Mouse (Mus musculus): ENCODE data around the gene Ppp1r32.

The Ppp1r32 gene

DNA sequence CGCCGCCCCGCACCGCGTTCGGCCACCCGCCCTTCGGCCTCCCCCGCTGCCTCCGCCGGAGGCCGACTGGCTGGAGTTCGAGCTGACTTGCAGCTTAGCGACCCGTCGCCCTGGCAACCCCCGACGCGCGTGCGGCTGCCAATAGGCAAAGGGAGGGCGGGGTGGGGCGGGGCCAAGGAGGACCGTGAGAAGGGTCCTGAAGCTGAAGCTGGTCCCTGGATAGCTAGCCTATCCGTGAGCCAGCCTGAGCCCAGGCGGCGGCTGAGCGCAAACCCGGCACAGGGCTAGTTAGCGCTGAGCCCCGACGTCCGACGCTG, 25.3 kb downstream of the Ppp1r32 start:
- DNase-seq, result peak in 1 of 2 experiments; percentile 2

DNA sequence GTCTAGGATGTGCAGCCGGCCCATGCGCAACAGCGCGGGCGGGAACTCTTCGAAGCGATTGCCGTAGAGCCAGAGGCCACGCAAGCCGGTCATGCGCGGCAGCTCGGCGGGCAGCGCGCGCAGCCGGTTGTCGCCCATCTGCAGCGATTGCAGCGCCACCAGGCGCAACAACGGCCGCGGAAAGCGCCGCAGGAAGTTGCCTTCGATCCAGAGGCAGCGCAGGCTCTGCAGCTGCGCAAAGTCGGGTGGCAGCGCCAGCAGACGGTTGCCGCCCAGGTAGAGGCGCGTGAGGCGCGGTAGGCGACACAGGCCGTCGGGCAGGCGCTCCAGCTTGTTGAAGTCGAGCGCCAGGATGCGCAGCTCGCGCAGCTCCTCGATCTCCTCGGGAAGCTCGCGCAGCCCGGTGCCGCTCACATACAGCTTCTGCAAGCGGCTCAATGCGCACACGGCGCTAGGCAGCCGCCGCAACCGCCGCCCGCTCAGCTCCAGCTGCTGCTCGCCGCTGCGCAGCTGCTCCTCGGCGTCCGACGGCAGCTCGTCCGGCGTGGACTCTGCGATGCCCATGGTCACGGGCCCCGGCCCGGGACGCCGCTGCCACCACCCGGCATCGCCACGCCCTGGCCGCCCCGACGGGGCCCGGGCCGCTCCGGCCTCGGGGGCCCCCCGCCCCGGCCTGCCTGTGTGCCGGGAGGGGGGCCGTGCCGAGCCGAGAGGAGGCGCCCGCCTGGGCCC, 25.8 kb downstream of the Ppp1r32 start, which contains the start of gene Lrrc10b:
Gene Lrrc10b (minus strand): TSS at position 722 of the 732 bp plus-strand sequence.
- DNase-seq, result peak in 1 of 2 experiments; percentile 19

DNA sequence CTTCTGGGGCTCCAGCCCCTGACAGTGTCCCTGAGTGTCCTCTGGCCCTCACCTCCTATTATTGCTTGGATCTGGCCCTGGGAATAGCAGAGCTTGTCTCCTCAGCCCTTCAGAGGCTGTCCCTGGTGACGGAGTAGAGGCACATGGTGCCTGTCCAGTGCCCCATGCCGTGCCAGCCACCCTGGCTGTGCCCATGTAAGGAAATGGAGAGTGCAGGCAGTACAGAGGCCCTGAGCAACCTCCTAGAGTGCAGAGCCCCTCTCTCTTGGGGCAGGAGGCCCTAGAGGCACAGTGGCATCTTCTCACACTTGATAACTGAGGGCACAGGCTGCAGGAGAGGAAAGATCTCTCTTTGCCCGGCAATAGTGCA, 27.3 kb downstream of the Ppp1r32 start:
- DNase-seq, result no peak

DNA sequence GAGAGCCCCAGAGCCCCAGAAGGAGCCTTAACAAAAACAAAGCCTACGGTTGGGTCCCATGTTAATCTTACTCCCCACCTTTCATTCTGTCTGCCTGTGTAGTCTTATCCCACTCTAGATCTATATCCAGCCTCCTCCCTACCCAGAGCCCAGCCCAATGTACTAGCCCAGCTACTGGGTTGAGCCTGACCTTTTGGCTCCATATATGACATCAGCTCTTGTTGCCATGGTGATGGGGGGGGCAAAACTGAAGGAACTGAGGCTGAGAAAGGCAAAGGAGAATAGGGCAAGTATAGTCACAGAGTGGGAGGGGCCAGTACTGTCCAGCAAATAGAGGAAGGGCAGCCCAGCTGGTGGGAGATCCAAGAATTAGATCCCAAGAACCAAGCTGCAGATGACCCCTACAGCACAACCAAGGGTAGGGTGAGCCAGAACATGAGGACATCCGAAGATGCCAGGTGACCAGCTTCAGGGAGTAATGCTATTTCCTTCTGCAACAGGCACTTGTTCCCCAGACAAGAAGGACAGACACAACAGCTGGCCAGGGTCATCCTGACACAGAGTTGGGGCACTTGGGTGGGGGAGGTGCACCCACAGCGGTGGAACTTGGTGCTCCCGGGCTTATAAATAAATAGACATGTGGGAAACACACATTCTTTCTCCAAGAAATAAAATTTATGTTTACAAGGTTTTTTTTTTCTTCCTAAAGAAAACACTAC, 27.9 kb downstream of the Ppp1r32 start:
- DNase-seq, result no peak

DNA sequence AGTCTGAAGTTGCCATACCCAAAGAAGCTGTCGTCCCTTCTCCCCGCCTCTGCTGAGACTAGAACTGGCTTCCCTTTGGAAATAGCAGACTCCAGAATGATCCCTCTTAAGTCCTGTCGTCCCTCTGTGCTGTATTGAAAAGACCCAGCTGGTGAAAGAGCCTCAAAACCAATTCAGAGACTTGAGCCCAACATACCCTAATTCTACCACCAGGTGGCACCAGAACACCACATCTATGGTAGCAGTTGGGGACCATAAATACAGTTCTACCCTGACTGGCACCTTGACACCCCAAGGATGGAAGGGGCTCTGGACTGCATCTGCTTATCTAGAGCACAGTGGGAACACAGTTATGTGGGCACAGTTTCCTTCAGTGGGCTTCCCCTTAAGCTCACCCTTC, 33.0 kb downstream of the Ppp1r32 start:
- peak in 1 of 2 experiments; percentile 56 for DNase-seq

DNA sequence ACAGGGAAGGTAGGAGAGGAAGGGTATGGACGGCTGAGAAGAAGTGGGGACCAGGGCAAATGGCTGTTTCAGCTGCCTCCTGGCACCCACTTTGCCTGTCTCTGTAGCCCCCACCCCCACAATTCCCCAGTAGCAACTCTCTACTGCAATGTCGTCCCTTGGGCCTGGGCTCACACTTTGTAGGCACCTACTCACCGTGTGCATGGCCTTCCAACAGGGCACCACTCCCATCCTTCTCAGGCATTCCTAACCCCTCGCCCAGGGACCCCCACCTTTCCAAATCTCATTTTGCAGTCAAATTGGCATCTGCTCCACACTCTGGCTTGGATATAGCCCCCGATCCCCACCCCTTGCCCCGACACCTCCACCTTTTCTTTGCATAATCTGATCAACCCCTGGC, 33.5 kb downstream of the Ppp1r32 start:
- no peak for DNase-seq

DNA sequence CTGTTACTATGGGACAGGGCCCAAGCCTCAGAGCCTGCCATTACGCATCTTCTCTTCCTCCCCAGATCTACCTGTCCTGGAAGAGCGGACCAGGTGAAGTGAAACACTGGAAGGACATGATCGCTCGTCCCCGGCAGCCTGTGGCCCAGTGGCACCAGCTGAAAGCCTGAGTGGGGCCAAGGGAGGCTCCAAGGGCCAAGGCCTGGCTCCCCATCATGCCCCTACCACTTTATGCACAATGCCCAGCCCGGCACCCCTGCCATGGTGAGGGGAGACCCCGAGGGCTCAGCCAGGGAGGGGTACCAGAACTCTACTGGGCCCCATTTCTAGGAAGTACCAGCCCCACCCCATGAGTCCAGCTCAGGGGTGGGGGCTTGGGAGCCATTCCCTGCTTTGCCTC, 34.5 kb downstream of the Ppp1r32 start:
- DNase-seq, result no peak

DNA sequence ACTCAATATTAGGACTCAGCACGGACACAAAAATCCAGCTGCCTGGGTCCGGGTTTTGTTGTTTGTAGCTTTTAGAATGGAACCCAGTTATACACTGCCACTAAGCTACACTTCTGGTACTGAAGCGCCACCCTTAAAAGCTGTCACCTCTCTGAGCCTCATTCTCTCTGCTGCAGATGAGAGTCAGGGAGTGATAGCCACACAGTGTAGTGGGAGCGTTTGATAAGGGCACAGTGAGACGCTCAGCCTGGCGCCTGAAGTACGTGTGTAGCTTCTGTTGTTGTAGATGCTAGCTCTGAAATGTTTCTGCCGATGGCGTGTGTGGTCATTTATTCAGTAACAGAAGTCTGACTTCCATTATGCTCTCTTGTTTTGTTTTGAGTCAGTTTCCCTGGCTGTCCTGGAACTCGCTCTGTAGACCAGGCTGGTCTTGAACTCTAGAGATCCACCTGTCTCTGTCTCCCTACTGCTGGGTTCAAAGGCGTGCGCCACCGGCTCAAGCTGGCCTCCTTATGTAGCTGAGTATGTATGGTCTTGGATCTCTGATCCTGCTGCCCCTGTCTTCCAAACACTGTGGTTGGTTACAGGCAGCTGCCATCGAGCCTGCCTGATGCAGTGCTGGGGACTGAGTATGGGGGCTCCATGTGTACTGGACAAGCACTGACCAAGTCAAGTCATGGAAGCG, 37.9 kb downstream of the Ppp1r32 start:
- no peak for DNase-seq

DNA sequence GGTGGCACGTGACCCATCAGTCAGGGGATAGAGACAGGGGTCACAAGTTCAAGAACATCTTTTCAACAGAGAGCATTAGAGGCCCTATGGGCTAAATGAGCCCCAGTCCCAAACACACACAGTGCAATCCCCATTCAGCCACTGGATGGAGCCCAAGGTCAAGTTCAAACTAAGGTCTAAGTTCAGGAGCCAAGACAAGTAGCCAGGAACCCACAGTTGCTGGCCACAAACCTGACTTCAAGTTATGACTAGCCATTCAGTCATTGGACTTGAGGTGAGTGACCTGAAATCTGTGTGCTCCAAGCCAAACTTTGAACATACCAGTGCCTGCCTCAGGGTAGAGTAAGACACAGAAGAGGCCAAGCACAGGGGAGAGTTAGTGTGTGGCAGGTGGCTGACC, 45.2 kb downstream of the Ppp1r32 start:
- DNase-seq, result peak in 1 of 2 experiments; percentile 10

DNA sequence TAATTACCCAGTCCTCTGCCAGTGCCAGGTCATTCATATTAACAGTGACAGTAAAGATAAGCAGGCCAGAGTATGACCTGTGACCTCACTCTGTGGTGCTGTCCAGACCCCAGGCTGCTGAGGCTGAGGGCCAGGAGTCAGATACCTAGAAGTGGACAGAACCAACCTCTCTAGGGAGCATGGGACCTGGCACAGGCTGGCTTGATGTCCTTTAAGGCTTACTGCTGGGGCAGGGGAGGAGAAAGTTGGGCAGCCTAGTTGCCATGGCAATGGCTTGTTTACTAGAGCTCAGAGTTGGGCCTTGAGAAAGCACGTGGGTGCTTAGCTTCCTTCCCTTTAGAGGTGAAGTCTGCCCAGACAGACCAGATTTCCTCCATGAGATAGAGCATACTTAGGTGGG, 46.0 kb downstream of the Ppp1r32 start:
- DNase-seq, result no peak

DNA sequence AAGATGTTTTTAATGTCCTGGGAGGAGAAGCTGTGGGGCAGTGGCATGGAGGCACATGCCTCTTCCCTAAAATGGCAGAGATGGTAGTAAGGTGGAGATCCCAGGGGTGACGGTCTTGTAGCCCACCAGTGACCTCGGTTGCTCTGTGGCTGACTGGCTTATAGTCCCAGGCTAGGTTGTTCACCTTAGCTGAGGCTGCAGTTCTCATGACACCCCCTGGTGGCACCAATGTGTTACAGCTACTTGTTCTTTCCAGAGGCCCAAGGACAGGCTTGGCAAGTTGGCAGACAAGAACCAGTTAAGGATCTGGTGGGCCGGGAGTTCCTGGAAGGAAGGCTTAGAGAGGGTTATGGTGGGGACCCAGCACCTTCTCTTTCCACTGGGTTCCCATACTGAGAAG, 46.8 kb downstream of the Ppp1r32 start:
- DNase-seq, result peak in 1 of 2 experiments; percentile 51

DNA sequence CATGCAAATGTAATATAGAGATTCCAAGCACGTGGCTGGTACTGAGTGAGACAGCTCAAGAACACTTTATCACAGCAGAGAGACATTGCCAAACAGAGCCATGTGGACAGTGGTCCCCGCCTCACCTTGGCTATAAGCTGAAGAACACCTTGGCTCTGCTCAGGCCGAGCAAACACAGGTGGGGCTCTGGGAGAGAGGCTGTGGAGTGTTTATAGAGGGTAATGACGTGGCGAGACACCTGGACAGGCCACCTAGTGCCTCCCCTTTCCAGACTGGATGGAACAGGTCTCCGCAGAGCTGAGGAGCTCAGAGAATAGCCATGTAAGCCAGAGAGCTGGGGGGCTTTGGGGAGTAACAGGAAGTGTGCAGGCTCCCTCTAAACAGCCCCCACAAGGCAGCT, 47.8 kb downstream of the Ppp1r32 start:
- no peak for DNase-seq

DNA sequence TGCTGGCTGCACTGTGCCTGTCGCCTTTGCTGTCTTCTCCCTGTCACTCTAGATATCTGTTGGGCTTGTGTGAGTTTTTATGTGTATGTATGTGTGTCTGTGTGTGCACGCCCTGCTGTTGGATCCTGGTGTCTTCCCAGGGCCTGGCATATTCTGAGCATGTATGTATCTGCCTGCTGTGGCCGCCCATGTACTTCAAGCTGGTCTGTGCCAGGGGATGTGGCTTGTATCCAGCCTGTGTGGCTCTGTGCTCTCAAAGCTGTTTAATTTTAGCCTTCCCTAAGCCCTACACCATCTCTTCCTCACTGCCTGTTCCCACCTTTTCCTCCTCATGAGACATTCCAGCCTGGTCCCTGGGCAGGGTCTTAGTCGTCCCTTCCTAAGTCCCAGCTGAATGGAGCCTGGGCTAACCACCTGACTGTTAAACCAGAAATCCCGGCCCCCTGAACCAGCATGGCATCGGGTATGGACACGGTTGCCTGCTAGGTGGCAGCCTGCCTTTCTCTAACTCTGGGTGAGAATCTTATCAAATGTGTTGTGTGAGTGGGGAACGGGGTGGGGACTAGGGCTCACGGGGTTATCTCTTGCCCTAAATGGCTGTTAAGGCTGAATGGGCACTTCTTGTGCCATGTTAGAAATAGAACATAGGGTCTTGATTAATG, 48.7 kb downstream of the Ppp1r32 start:
- no peak for DNase-seq

DNA sequence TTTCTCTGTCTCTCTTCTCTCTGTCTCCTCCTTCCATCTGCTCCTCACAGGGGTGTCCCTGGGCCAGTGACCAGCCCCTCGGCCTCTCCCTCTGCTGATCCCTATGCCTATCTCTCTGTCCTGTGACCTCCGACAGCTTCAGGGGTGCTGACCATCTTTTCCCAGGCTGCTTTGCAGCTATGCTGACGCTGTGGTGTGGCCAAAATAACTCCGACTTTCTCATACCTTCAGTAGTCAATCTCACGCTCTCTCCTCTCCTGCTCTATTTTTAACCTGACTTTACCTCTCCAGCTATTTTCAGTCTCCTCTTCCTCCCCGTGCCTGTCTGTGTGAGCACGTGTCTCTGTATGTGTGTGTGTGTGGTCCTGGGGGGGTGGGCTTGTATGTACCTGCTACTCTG, 49.5 kb downstream of the Ppp1r32 start:
- DNase-seq, result no peak

DNA sequence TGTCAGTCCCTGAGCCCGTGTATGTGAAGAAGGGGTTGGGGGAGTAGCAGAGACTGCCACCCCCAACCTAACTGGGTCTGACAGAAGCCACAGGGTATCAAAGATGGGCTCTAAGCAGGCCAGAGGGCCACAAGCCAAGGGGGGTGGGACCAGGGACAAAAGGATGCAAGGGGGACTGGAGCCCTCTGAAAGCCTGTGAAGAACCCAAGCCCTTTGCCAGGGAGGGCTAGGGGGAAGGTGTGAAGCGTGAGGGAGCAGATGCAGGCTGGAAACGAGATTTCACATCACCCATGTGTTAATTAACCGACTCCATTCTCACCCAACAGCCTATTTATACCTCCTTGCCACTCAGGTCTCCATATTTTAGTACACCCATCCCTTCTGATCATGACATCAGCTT, 50.9 kb downstream of the Ppp1r32 start:
- no peak for DNase-seq

DNA sequence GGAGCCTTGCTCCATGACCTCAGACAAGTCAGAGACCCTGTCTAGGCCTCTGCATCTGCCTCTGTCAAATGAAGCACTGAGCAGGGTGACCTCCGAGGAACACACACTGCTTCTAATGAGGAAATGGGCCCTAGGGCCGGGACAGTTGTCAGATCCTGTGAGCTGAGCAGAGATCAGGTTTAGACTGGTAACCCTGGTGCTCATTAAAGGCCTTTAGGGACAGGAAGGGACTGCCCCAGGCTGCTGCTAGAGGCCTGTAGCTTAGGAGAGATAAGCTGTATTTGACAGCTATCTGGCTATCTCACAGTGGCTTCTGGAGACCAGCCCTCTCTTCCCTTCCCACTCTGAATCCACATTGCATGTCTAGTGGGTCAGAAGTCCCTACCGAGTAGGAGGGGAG, 51.3 kb downstream of the Ppp1r32 start:
- no peak for DNase-seq

DNA sequence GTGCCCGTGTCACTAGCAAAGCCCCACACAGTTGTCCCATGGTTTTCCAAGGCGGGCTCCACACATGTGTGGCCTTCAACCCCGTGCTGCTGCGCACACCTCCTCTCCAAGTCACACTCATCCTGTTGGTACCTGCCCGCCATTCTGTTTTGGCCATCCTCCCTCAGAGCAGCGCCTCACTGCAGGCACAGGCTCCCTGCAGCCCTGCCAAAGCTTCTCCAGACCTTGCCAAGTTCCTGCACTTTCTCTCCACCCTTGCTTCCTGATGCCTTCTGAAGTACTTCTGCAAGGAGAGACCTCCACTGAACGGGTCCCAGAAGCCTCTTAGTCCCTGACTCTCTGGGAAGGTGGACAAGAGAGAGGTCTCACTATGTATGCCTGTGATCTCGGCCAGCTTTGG, 53.4 kb downstream of the Ppp1r32 start:
- DNase-seq, result no peak

DNA sequence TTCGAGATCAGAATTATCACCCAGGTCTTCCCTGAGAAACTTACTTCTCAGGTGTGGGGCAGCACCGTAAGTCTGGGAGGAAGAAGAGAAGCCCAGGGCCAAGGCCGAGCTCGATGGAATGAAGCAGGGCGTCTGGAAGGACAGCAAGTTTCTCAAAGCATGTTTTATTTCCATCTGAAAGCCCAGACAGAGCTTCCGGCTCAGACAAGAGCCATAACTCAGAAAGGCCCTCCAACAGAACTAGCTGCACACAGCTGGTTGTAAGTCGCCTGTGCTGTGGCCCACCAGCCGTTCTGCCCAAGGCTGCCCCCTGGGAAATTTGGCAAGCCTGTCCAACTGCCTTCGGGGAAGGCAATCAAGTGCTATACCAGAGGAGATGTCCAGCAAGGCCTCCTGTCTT, 55.3 kb downstream of the Ppp1r32 start:
- no peak for DNase-seq

DNA sequence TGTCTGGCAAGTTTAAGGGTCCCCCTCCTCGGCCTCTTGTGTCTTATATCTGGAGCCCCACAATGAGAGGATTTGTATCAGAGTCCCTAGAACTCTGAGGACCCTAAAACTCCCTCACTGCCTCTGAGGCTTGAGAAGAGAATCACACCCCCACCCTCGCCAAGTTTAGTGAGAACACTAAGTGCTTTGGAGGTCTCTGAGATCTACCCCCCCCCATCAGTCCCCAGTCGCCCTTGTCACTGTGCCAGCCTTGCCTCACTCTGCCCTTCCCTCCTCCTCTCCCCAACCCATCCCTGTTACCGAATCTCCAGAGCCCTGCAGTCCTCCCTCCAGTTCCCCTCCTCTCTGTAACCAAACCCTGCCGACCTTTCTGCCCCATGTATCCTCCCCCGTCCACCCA, 55.9 kb downstream of the Ppp1r32 start:
- no peak for DNase-seq

DNA sequence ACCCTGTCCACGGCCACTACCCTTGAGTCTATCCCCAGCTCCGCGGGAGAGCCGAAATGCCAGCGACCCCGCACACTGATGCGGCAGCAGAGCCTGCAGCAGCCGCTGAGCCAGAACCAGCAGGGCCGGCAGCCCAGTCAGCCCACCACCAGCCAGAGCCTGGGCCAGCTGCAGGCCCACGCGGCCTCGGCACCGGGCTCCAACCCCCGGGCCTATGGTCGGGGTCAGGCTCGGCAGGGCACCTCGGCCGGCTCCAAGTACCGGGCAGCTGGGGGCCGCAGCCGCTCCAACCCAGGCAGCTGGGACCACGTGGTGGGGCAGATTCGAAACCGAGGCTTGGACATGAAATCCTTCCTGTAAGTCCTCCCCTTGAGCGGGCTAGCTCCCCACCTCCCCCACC, 56.4 kb downstream of the Ppp1r32 start:
- no peak for DNase-seq

DNA sequence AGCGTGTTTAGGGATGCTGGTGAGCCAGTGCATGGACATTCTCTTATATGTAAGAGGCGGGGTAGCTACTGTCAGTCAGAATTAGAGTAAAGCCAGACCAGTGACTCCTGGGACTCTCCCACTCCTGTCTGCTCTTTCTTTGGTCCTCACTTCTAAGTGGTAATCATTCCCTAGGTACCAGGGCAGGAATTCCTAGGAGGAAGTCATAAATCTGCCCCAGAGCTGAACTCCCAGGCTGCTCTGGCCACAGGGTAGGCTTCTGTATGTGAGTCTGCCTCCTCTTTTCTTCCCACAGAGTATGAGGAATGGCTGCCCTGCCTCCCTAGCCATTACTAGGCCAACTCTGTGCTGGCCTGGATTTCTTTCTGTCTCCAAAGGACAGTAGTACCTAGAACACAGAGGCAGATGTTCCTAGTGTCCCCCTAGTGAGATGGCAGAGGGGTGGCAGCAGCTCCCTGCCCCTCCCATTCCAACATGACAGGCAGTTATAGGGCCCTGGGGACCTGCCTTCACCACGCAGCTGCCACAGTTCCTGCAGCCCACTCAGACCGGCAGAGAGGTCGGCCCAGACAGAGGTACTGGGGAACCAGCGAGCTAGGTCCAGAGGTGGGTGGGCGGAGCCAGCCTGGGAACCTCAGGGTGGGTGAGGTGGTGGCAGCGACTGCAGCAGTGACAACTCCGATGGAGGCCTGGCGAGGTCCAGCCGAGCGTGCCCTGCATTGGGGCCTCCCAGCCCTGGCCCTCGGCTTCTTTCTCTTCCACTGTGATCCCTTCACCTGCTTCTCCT, 57.1 kb downstream of the Ppp1r32 start:
- no peak for DNase-seq

DNA sequence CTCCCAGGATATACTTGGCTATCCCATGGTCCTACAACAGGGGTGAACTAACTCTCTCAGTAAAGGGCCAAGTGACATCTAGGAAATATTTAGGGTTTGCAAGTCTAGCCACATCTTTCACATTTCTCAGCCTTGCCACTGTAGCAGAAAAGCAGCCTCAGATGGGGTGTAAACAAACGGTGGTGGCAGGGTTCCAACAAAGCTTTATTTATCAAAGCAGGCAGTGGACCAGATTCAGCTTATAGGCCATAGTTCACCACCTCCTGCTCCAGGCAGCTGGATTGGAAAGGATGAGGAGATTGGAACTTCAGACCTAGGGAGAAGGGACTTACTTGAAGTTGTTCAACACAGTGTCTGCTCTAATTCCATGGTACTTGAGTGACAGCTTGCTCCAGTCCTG, 58.0 kb downstream of the Ppp1r32 start:
- DNase-seq, result no peak
